Mouse (Mus musculus) T-helper 17 cell (primary cell): ENCODE data around the gene Jazf1.

Experiments
- in situ Hi-C, 2 experiments: fragments of 300-600 bp; cut with MboI, MseI; formaldehyde crosslinking; loops; 1 replicate in 1 of 2; 2 replicates in 1 of 2; pipeline ENCODE4 v1.15.1; 2025; ENCODE audit warnings: high pct_unique_total_duplicates in 2 of 2

Gene Jazf1

GRCm38 (mm10) chr6:52822625-52823024 lies 245.8 kb downstream of the Jazf1 start:
- in situ Hi-C loops = no loop called here

- in situ Hi-C loops = no loop called here
Observed at GRCm38 (mm10) chr6:52819353-52819752, 249.1 kb downstream of the Jazf1 start.

- in situ Hi-C loops = no loop called here
Observed at GRCm38 (mm10) chr6:52818041-52818440, 250.4 kb downstream of the Jazf1 start.

GRCm38 (mm10) chr6:52817203-52817874 lies 251.1 kb downstream of the Jazf1 start:
- in situ Hi-C loops = no loop called here

- in situ Hi-C loops = no loop called here
Observed at GRCm38 (mm10) chr6:52805237-52805856, 263.1 kb downstream of the Jazf1 start.

GRCm38 (mm10) chr6:52802181-52802580 lies 266.2 kb downstream of the Jazf1 start:
- in situ Hi-C loops = no loop called here

GRCm38 (mm10) chr6:52797252-52797800 lies 271.1 kb downstream of the Jazf1 start:
- in situ Hi-C loops = no loop called here

- in situ Hi-C loops = no loop called here
Observed at GRCm38 (mm10) chr6:52796691-52797090, 271.7 kb downstream of the Jazf1 start.

GRCm38 (mm10) chr6:52796035-52796598 lies 272.3 kb downstream of the Jazf1 start:
- in situ Hi-C loops = no loop called here

- in situ Hi-C loops = no loop called here
Observed at GRCm38 (mm10) chr6:52795029-52795841, 273.2 kb downstream of the Jazf1 start.

- in situ Hi-C loops = no loop called here
Observed at GRCm38 (mm10) chr6:52792455-52792854, 276.0 kb downstream of the Jazf1 start.

GRCm38 (mm10) chr6:52790781-52791180 lies 277.6 kb downstream of the Jazf1 start:
- in situ Hi-C loops = no loop called here

- in situ Hi-C loops = no loop called here
Observed at GRCm38 (mm10) chr6:52790316-52790715, 278.1 kb downstream of the Jazf1 start.

- in situ Hi-C loops = loop anchor here in 1 of 2 experiments (5.0 kb wide), 1 partner anchor 48 kb away; no protein-coding TSS in a partner anchor
Observed at GRCm38 (mm10) chr6:52779546-52779945, 288.9 kb downstream of the Jazf1 start.

GRCm38 (mm10) chr6:52778523-52778922 lies 289.9 kb downstream of the Jazf1 start:
- in situ Hi-C loops = loop anchor here in 1 of 2 experiments (5.0 kb wide), 1 partner anchor 49 kb away; no protein-coding TSS in a partner anchor

- in situ Hi-C loops = loop anchor here in 1 of 2 experiments (5.0 kb wide), 1 partner anchor 50 kb away; no protein-coding TSS in a partner anchor
Observed at GRCm38 (mm10) chr6:52777034-52777433, 291.4 kb downstream of the Jazf1 start.

- in situ Hi-C loops = loop anchor here in 1 of 2 experiments (5.0 kb wide), 1 partner anchor 51 kb away; no protein-coding TSS in a partner anchor
Observed at GRCm38 (mm10) chr6:52775956-52776355, 292.5 kb downstream of the Jazf1 start.

GRCm38 (mm10) chr6:52775350-52775749 lies 293.1 kb downstream of the Jazf1 start:
- in situ Hi-C loops = loop anchor here in 1 of 2 experiments (5.0 kb wide), 1 partner anchor 52 kb away; no protein-coding TSS in a partner anchor

- in situ Hi-C loops = no loop called here
Observed at GRCm38 (mm10) chr6:52773132-52773531, 295.3 kb downstream of the Jazf1 start.

GRCm38 (mm10) chr6:52770789-52771188 lies 297.6 kb downstream of the Jazf1 start:
- in situ Hi-C loops = no loop called here

- in situ Hi-C loops = loop anchor here in 1 of 2 experiments (10.0 kb wide), 1 partner anchor 160 kb away; no protein-coding TSS in a partner anchor
Observed at GRCm38 (mm10) chr6:52765206-52765605, 303.2 kb downstream of the Jazf1 start.
